Mouse (Mus musculus): ENCODE measurements around the gene Lmna. TPM values are rescaled to one million over a fixed set of nuclear protein-coding genes. Genes with fewer than 3 reads are reported as not detected.

Gene Lmna
- polyA plus RNA-seq, 1 experiment = 51.3 TPM

- Histone ChIP-seq H3K4me1 (ENCODE audit: control insufficient read depth, insufficient read depth, insufficient read length) (peaks cover 3% of the 10 kb centered on the region; the same call in 1 of the 2 replicates), H3K36me3 (ENCODE audit: control insufficient read depth, insufficient read depth, low read length) (no peaks in the 10 kb centered on the region), H3K4me3 (ENCODE audit: extremely low read depth, insufficient read depth, insufficient read length) (no peak overlapping the region), H3K27ac (ENCODE audit: insufficient read depth, low read length) (no peak overlapping the region), H3K27me3 (ENCODE audit: control insufficient read depth, insufficient read depth, low read length) (no peaks in the 10 kb centered on the region)
- 92% methylated on average over 12 of the region's 12 CpGs for WGBS
- TF ChIP-seq POLR2A (IDR thresholded peaks at IDR 0.05; ENCODE audit: low read depth, low read length) (no peak), CTCF (IDR thresholded peaks at IDR 0.05; ENCODE audit: extremely low read depth, insufficient read depth, insufficient read length, insufficient replicate concordance) (no peak)
- DNase-seq (ENCODE audit: low read depth in 1 of 2, low spot score in 2 of 2) = no peak
Observed at GRCm38 (mm10) chr3:88442488-88442887, 67.3 kb downstream of the Lmna start.

- H3K36me3 ChIP-seq (ENCODE audit: control insufficient read depth, insufficient read depth, low read length) = no peaks in the 10 kb centered on the region
- H3K27ac ChIP-seq (ENCODE audit: insufficient read depth, low read length) = no peak overlapping the region
- WGBS = 13% methylated on average over 27 of the region's 27 CpGs
- H3K4me3 ChIP-seq (ENCODE audit: extremely low read depth, insufficient read depth, insufficient read length) = peak overlapping the region; percentile 54
- no peaks in the 10 kb centered on the region for H3K27me3 ChIP-seq (ENCODE audit: control insufficient read depth, insufficient read depth, low read length)
- H3K4me1 ChIP-seq (ENCODE audit: control insufficient read depth, insufficient read depth, insufficient read length) = peaks cover 3% of the 10 kb centered on the region; the same call in 1 of the 2 replicates
- TF ChIP-seq CTCF (IDR thresholded peaks at IDR 0.05; ENCODE audit: extremely low read depth, insufficient read depth, insufficient read length, insufficient replicate concordance) (peak; percentile 43; the same call in 1 of the 2 replicates), POLR2A (IDR thresholded peaks at IDR 0.05; ENCODE audit: low read depth, low read length) (no peak)
- peak; percentile 45 to 51 for DNase-seq (ENCODE audit: low read depth in 1 of 2, low spot score in 2 of 2)
Observed at GRCm38 (mm10) chr3:88440500-88441381, 69.0 kb downstream of the Lmna start.

- no peaks in the 10 kb centered on the region for H3K27me3 ChIP-seq (ENCODE audit: control insufficient read depth, insufficient read depth, low read length)
- no peak for DNase-seq (ENCODE audit: low read depth in 1 of 2, low spot score in 2 of 2)
- no peaks in the 10 kb centered on the region for H3K36me3 ChIP-seq (ENCODE audit: control insufficient read depth, insufficient read depth, low read length)
- WGBS = 87% methylated on average over 4 of the region's 4 CpGs
- H3K4me3 ChIP-seq (ENCODE audit: extremely low read depth, insufficient read depth, insufficient read length) = no peak overlapping the region
- H3K4me1 ChIP-seq (ENCODE audit: control insufficient read depth, insufficient read depth, insufficient read length) = peaks cover 3% of the 10 kb centered on the region; the same call in 1 of the 2 replicates
- no peak overlapping the region for H3K27ac ChIP-seq (ENCODE audit: insufficient read depth, low read length)
- TF ChIP-seq POLR2A (IDR thresholded peaks at IDR 0.05; ENCODE audit: low read depth, low read length) = no peak
- no peak for TF ChIP-seq CTCF (IDR thresholded peaks at IDR 0.05; ENCODE audit: extremely low read depth, insufficient read depth, insufficient read length, insufficient replicate concordance)
Observed at GRCm38 (mm10) chr3:88439582-88439981, 70.2 kb downstream of the Lmna start.

GRCm38 (mm10) chr3:88437454-88437853, 72.3 kb downstream of the Lmna start:
- no peak for DNase-seq (ENCODE audit: low read depth in 1 of 2, low spot score in 2 of 2)
- no peaks in the 10 kb centered on the region for H3K36me3 ChIP-seq (ENCODE audit: control insufficient read depth, insufficient read depth, low read length)
- no peak overlapping the region for H3K27ac ChIP-seq (ENCODE audit: insufficient read depth, low read length)
- WGBS = 87% methylated on average over 10 of the region's 10 CpGs
- H3K4me3 ChIP-seq (ENCODE audit: extremely low read depth, insufficient read depth, insufficient read length) = no peak overlapping the region
- H3K4me1 ChIP-seq (ENCODE audit: control insufficient read depth, insufficient read depth, insufficient read length) = peaks cover 3% of the 10 kb centered on the region; the same call in 1 of the 2 replicates
- no peaks in the 10 kb centered on the region for H3K27me3 ChIP-seq (ENCODE audit: control insufficient read depth, insufficient read depth, low read length)
- TF ChIP-seq CTCF (IDR thresholded peaks at IDR 0.05; ENCODE audit: extremely low read depth, insufficient read depth, insufficient read length, insufficient replicate concordance) = no peak
- no peak for TF ChIP-seq POLR2A (IDR thresholded peaks at IDR 0.05; ENCODE audit: low read depth, low read length)

GRCm38 (mm10) chr3:88436395-88437201, 73.2 kb downstream of the Lmna start:
- peak overlapping the region; percentile 12; the same call in 1 of the 2 replicates for H3K4me3 ChIP-seq (ENCODE audit: extremely low read depth, insufficient read depth, insufficient read length)
- H3K27me3 ChIP-seq (ENCODE audit: control insufficient read depth, insufficient read depth, low read length) = no peaks in the 10 kb centered on the region
- no peak overlapping the region for H3K27ac ChIP-seq (ENCODE audit: insufficient read depth, low read length)
- TF ChIP-seq CTCF (IDR thresholded peaks at IDR 0.05; ENCODE audit: extremely low read depth, insufficient read depth, insufficient read length, insufficient replicate concordance) = peak; percentile 42; the same call in 1 of the 2 replicates
- no peak for TF ChIP-seq POLR2A (IDR thresholded peaks at IDR 0.05; ENCODE audit: low read depth, low read length)
- peak in 1 of 2 experiments; percentile 24 for DNase-seq (ENCODE audit: low read depth in 1 of 2, low spot score in 2 of 2)
- 42% methylated on average over 29 of the region's 29 CpGs for WGBS
- H3K4me1 ChIP-seq (ENCODE audit: control insufficient read depth, insufficient read depth, insufficient read length) = peaks cover 3% of the 10 kb centered on the region; the same call in 1 of the 2 replicates
- H3K36me3 ChIP-seq (ENCODE audit: control insufficient read depth, insufficient read depth, low read length) = no peaks in the 10 kb centered on the region

GRCm38 (mm10) chr3:88435515-88435914, 74.2 kb downstream of the Lmna start:
- Histone ChIP-seq H3K4me3 (ENCODE audit: extremely low read depth, insufficient read depth, insufficient read length) (no peak overlapping the region), H3K36me3 (ENCODE audit: control insufficient read depth, insufficient read depth, low read length) (no peaks in the 10 kb centered on the region), H3K27me3 (ENCODE audit: control insufficient read depth, insufficient read depth, low read length) (no peaks in the 10 kb centered on the region), H3K4me1 (ENCODE audit: control insufficient read depth, insufficient read depth, insufficient read length) (0 out of 2 replicates have a peak, but pooled peaks cover under 1% of the 10 kb centered on the region), H3K27ac (ENCODE audit: insufficient read depth, low read length) (no peak overlapping the region)
- no peak for DNase-seq (ENCODE audit: low read depth in 1 of 2, low spot score in 2 of 2)
- WGBS = 76% methylated on average over 10 of the region's 10 CpGs
- TF ChIP-seq CTCF (IDR thresholded peaks at IDR 0.05; ENCODE audit: extremely low read depth, insufficient read depth, insufficient read length, insufficient replicate concordance) = no peak
- TF ChIP-seq POLR2A (IDR thresholded peaks at IDR 0.05; ENCODE audit: low read depth, low read length) = no peak

Other genes with a start within 250 kb of the Lmna start
- gene Gm38392, start 222.7 kb downstream of the Lmna start, polyA plus RNA-seq (2012; rRNA removed) = not detected in 2 replicates
- 1.7 and 2.1 TPM in 2 replicates for gene Tsacc, start 213.0 kb downstream of the Lmna start, polyA plus RNA-seq (2012; rRNA removed)
- gene Cct3, start 212.8 kb downstream of the Lmna start, polyA plus RNA-seq (2012; rRNA removed) = 72.2 and 77.4 TPM in 2 replicates
- gene Glmp, start 184.9 kb downstream of the Lmna start, polyA plus RNA-seq (2012; rRNA removed) = 116 and 118 TPM in 2 replicates
- gene Tmem79, start 173.8 kb downstream of the Lmna start, polyA plus RNA-seq (2012; rRNA removed) = 1.1 and 1.6 TPM in 2 replicates
- gene Smg5, start 173.7 kb downstream of the Lmna start, polyA plus RNA-seq (2012; rRNA removed) = 64.6 and 70.3 TPM in 2 replicates
- 4.3 and 4.4 TPM in 2 replicates for gene Paqr6, start 145.4 kb downstream of the Lmna start, polyA plus RNA-seq (2012; rRNA removed)
- 0.21 and 0.27 TPM in 2 replicates for gene Bglap3, start 137.2 kb downstream of the Lmna start, polyA plus RNA-seq (2012; rRNA removed)
- gene Bglap2, start 131.3 kb downstream of the Lmna start, polyA plus RNA-seq (2012; rRNA removed) = not detected in 2 replicates
- 0.41 and 0.43 TPM in 2 replicates for gene Bglap, start 125.5 kb downstream of the Lmna start, polyA plus RNA-seq (2012; rRNA removed)
- gene Pmf1, start 99.6 kb downstream of the Lmna start, polyA plus RNA-seq (2012; rRNA removed) = 67.6 and 105 TPM in 2 replicates
- gene Slc25a44, start 84.8 kb downstream of the Lmna start, polyA plus RNA-seq (2012; rRNA removed) = 13.9 and 17.1 TPM in 2 replicates
- 54.3 and 67.0 TPM in 2 replicates for gene Sema4a, start 48.8 kb downstream of the Lmna start, polyA plus RNA-seq (2012; rRNA removed)
- 1.00 and 1.0 TPM in 2 replicates for gene Mex3a, start 22.4 kb upstream of the Lmna start, polyA plus RNA-seq (2012; rRNA removed)
- gene Rab25, start 38.3 kb upstream of the Lmna start, polyA plus RNA-seq (2012; rRNA removed) = 1.0 and 1.3 TPM in 2 replicates
- gene Lamtor2, start 43.1 kb upstream of the Lmna start, polyA plus RNA-seq (2012; rRNA removed) = 104 and 141 TPM in 2 replicates
- gene Ubqln4, start 43.8 kb upstream of the Lmna start, polyA plus RNA-seq (2012; rRNA removed) = 32.5 and 33.7 TPM in 2 replicates
- gene Ssr2, start 65.9 kb upstream of the Lmna start, polyA plus RNA-seq (2012; rRNA removed) = 77.2 and 88.7 TPM in 2 replicates
- 120 and 146 TPM in 2 replicates for gene Arhgef2, start 96.0 kb upstream of the Lmna start, polyA plus RNA-seq (2012; rRNA removed)
- not detected in 2 replicates for gene Rxfp4, start 143.2 kb upstream of the Lmna start, polyA plus RNA-seq (2012; rRNA removed)
- 36.0 and 40.5 TPM in 2 replicates for gene Khdc4, start 175.8 kb upstream of the Lmna start, polyA plus RNA-seq (2012; rRNA removed)
- 28.3 and 32.9 TPM in 2 replicates for gene Rit1, start 206.9 kb upstream of the Lmna start, polyA plus RNA-seq (2012; rRNA removed)